Mouse (Mus musculus) ovary, adult 18-20 months (tissue): ENCODE data around the gene Borcs5.
A peak's percentile ranks its signal among the peaks of the same experiment; 100 is the strongest.

Experiments
- DNase-seq: peaks from one replicate; pipeline ENCODE4 v3.0.0; 2022; ENCODE audit warnings: low spot score, mixed read lengths

Gene Borcs5

GRCm38 (mm10) chr6:134639210-134639609, at the start of gene Borcs5:
TSS of gene Borcs5 (plus strand) at chr6:134639510.
- no peak for DNase-seq

GRCm38 (mm10) chr6:134591614-134592013, 47.7 kb upstream of the Borcs5 start:
- no peak for DNase-seq

GRCm38 (mm10) chr6:134594569-134595442, 44.5 kb upstream of the Borcs5 start:
- no peak for DNase-seq

- no peak for DNase-seq
These were observed 41.6 kb upstream of the Borcs5 start for GRCm38 (mm10) chr6:134597651-134598229.

- DNase-seq = no peak
These were observed 40.1 kb upstream of the Borcs5 start for GRCm38 (mm10) chr6:134599239-134599638.

DNA sequence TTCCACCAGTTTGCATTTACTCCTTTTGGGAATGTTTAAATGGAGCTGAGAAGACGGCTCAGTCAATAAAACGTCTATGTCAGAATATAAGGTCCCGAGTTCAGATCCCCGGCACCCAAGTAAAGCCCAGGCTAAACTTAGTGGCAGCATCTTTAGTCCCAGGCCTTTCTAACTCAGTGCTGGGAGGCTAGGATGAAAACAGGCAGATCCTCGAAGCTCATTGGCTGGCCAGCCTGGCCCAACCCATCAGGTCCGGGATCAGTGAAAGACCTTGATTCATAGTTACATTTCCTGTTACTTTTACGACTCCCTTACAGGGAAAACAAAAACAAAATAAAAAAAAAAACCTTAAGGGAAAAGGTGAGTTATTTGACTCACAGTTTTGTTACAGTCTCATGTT, 38.2 kb upstream of the Borcs5 start:
- DNase-seq = no peak

- DNase-seq = no peak
These were observed 37.5 kb upstream of the Borcs5 start for GRCm38 (mm10) chr6:134601766-134602165.

GRCm38 (mm10) chr6:134602371-134603003, 36.8 kb upstream of the Borcs5 start:
- DNase-seq = no peak

DNA sequence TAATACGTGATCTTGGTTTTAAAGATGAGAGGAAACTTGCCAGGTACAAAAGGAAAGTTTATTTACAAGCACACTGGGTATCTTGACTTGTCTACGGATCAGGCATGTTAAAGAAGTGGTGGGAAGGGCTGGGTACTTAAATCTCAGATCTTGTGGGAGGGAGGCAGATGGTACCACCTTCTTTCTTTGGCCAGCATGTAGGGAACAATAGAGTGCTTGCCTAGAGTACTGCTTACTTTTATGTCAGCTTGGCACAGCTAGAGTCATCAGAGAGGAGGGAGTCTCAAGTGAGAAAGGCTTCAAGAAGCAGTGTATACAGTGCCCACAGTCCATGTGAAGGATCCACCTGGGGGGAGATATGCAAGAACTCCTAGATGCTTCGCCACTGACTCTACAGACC, 34.1 kb upstream of the Borcs5 start:
- DNase-seq = no peak

DNA sequence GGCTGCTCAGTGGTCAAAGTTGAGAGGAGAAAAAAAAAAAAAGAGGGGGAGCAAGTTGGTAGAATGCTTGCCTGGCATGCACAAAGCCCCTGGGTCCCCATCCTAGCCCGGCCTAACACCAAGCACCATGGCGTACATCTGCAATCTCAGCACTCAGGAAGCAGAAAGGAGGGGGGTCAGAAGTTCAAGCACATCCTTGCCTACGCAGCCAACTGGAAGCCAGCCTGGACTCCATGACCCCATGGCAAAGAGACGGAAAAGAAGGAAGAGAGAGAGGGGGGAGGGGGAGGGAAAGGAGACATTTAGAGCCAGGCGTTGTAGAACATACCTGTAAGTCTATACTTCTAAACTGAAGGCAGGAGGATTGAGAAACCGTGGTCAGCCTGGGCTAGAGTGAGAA, 32.8 kb upstream of the Borcs5 start:
- DNase-seq = no peak

- DNase-seq = no peak
These were observed 32.2 kb upstream of the Borcs5 start for GRCm38 (mm10) chr6:134606949-134607746.

DNA sequence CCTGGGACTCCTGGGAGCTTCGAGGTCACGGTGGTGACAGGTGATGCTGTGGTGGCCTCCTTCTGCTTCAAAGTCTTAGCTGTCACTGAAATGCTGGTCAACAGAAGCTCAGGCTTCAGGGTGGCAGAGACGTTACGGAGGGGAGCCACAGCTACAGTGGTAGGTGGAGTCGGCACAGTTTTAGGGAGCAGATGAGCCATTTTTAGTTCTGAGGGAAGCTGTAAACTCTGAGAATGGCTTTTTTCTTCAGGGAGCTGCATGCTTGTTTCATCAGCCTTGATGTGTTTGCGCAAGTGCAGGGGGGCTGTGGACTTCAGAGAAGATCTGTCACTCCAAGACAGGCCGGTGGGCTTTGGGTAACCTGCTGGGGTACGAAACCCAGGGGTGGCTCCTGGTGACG, 28.9 kb upstream of the Borcs5 start:
- no peak for DNase-seq

DNA sequence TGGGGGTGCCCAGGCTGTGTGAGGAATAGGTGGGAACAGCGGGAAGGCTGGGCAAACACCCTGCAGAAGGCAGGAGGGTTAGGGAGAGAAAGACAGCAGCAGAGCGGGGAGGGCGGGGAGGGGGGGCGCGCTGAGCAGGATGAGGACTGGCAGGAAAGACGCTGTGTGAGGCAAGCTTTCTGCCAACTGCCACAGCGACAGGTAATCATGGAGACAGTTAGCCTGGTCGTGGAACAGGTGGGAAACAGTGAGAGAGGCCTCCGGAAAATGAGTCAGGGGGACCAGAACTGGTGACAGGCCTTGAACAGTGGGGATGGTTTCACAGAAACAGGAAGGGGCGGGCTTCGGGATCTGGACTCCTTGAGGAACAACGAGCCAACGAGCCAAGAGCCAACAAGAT, 27.4 kb upstream of the Borcs5 start:
- no peak for DNase-seq

GRCm38 (mm10) chr6:134614322-134614721, 25.0 kb upstream of the Borcs5 start:
- no peak for DNase-seq

GRCm38 (mm10) chr6:134614723-134615648, 24.3 kb upstream of the Borcs5 start:
- DNase-seq = peak; percentile 67

- no peak for DNase-seq
These were observed 21.7 kb upstream of the Borcs5 start for GRCm38 (mm10) chr6:134617589-134617988.

GRCm38 (mm10) chr6:134620129-134620528, 19.2 kb upstream of the Borcs5 start:
- DNase-seq = no peak

GRCm38 (mm10) chr6:134620846-134621551, 18.3 kb upstream of the Borcs5 start:
- DNase-seq = no peak

- DNase-seq = no peak
These were observed 17.8 kb upstream of the Borcs5 start for GRCm38 (mm10) chr6:134621552-134621949.

DNA sequence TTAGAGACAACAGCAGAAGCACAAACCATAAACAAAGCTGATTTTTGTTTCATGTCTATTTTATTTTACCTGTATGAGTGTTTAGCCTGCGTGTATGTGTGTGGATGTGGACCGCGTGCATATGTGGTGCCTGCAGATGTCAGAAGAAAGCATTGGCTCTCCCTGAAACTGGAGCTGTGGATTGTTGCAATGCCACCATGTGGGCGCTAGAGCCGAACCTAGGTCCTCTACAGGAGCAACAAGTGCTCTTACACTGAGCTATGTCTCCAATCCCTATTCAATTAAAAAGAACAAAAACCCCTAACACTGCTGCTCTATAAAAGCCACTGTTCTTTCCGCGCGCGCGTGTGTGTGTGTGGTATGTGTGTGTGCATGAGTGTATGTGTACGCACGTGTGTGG, 13.9 kb upstream of the Borcs5 start:
- DNase-seq = no peak

- no peak for DNase-seq
These were observed 12.7 kb upstream of the Borcs5 start for GRCm38 (mm10) chr6:134626564-134626963.
